Mouse (Mus musculus): ENCODE measurements around the gene Irf8. TPM values are rescaled to one million over a fixed set of nuclear protein-coding genes. Genes with fewer than 3 reads are reported as not detected.
A peak's percentile ranks its signal among the peaks of the same experiment; 100 is the strongest.

The Irf8 gene
- 2.1 and 4.5 TPM in 2 replicates for polyA plus RNA-seq (2016; fragmentation: Nextera tagmentation; extraction: Ambion mirVana)

DNA sequence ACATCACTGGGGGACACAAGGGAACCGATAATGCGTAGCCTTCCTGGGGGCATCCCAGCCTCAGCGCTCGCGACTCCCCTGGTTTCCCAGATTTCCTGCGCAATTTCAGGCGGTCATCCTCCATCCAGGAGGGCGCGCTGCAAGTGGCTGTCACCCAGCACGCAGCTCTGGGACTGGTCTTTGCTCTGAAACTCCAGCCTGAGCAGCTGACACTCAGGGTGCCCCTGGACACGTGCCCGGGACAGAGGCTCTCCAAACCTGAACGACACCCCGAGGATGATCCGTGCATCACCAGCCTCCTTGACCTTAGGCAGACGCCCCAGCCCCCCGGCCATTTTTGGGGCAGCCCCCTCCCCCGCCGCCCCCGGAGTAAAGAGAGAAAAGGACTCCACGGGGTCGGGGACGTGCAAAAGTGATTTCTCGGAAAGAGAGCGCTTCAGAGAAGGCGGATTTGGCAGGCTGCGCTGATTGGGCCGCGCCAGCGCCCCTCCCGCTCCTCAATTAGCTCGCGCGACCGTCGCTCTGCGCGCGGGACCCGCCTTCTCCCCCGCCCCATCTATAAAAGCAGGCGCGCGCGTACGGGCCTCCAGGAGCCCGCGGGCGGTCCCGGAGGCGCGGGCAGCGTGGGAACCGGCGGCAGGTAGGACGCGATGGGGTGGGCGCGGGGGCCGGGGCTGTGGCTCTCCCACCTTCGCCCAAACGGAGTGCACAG is at the start of gene Irf8:
Gene Irf8 (plus strand): TSS at position 589 of the 712 bp plus-strand sequence.
- Histone ChIP-seq H3K27me3 (ENCODE audit: insufficient read depth, poor library complexity, severe bottlenecking) (peaks cover 92% of the 10 kb centered on the region), H3K4me1 (peaks cover 21% of the 10 kb centered on the region), H3K4me3 (peak within 1 kb of the TSS; percentile 63), H3K9me3 (no peaks in the 10 kb centered on the region), H3K27ac (peak within 1 kb of the TSS; percentile 57), H3K36me3 (no peaks in the 10 kb centered on the region)
- under 1% methylated on average over 62 of the region's 62 CpGs for WGBS
- peak; percentile 90 for DNase-seq (ENCODE audit: low spot score)

DNA sequence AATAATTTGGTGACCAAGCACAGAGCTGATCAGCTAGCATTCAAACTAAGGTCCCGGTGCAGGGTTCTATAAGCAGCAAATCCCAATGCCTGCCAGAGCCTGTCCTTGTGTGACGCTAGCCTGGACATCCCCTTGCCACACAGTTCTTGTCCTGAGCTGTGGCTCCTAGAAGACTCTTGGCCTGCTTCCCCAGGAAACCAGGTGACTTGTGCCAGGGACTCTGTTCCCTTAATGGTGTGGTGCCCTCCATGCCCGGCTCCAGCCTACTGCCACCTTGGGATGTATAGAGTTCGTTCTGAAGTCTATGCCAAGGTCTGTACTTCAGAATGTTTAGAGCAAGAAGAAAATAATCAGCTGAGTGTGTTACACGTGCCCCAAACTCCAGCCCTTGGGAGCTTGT is 49.6 kb upstream of the Irf8 start:
- Histone ChIP-seq H3K27me3 (ENCODE audit: insufficient read depth, poor library complexity, severe bottlenecking) (peaks cover 67% of the 10 kb centered on the region), H3K27ac (no peak overlapping the region), H3K36me3 (no peaks in the 10 kb centered on the region), H3K4me3 (no peak overlapping the region), H3K4me1 (peaks cover 8% of the 10 kb centered on the region; the same call in 1 of the 2 replicates), H3K9me3 (no peaks in the 10 kb centered on the region)
- peak; percentile 73 for DNase-seq (ENCODE audit: low spot score)
- 84% methylated on average over 5 of the region's 5 CpGs for WGBS

GRCm38 (mm10) chr8:120687786-120688185 is 48.4 kb upstream of the Irf8 start:
- Histone ChIP-seq H3K4me3 (no peak overlapping the region), H3K9me3 (no peaks in the 10 kb centered on the region), H3K27me3 (ENCODE audit: insufficient read depth, poor library complexity, severe bottlenecking) (peaks cover 57% of the 10 kb centered on the region), H3K36me3 (no peaks in the 10 kb centered on the region), H3K4me1 (peaks cover 9% of the 10 kb centered on the region; the same call in 1 of the 2 replicates), H3K27ac (no peak overlapping the region)
- DNase-seq (ENCODE audit: low spot score) = no peak
- WGBS = 60% methylated on average over 8 of the region's 8 CpGs

GRCm38 (mm10) chr8:120688511-120688910 is 47.6 kb upstream of the Irf8 start:
- Histone ChIP-seq H3K4me3 (no peak overlapping the region), H3K36me3 (no peaks in the 10 kb centered on the region), H3K27ac (no peak overlapping the region), H3K27me3 (ENCODE audit: insufficient read depth, poor library complexity, severe bottlenecking) (peaks cover 56% of the 10 kb centered on the region), H3K9me3 (no peaks in the 10 kb centered on the region), H3K4me1 (peaks cover 12% of the 10 kb centered on the region; the same call in 1 of the 2 replicates)
- WGBS = 83% methylated on average over 7 of the region's 7 CpGs
- DNase-seq (ENCODE audit: low spot score) = no peak

DNA sequence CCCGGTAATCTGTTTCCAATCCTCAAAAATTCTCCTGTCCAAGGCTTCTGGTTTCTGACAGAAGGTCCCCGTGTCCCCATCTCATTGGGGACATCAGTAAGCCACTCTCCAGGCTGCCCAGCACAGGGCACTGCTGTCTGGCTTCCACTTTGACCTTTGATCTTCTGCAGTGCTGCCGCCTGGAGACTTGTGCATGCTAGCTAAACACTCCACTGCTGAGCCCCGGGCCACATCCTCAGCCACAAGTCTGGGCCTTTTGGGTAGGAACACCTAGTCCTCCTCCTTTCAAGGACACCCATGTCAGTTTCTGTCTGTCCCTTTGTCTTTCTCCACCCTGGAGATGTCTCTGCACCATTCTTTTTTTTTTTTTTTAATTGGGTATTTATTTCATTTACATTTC is 43.2 kb upstream of the Irf8 start:
- 49% methylated on average over 4 of the region's 4 CpGs for WGBS
- Histone ChIP-seq H3K27ac (no peak overlapping the region), H3K4me3 (no peak overlapping the region), H3K27me3 (ENCODE audit: insufficient read depth, poor library complexity, severe bottlenecking) (peaks cover 24% of the 10 kb centered on the region), H3K4me1 (peaks cover 36% of the 10 kb centered on the region), H3K9me3 (no peaks in the 10 kb centered on the region; the same call in 1 of the 2 replicates), H3K36me3 (no peaks in the 10 kb centered on the region)
- no peak for DNase-seq (ENCODE audit: low spot score)

DNA sequence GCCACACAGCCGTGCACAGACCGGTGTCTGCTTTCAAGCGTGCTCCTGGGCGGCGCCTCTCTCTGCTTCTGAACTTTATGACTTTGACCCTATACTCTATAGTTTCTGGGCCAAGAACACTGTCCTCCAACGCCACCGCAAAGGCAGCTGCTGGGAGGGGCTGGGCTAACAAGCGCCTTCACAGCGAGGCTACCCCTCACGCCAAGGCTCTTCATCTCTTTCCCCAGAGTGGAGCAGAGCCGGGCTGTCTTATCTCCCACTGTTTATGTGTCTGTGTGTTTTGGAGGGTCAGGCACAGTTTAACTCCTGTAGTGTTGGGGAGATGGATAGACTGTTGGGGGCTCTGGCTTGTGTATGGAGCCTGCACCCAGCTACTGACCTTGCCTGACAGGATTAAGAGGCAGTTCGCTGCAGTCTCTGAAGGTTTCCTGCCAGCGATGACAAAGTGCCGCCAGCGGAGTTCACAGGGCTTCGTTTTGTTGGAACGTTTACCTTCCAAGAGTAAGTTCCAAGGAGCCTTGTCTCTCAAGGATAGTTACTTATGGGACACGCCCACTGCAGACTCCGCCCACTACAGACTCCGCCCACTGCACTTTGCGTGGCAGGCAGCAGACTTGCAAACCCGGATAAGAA is 42.2 kb upstream of the Irf8 start:
- no peaks in the 10 kb centered on the region; the same call in 1 of the 2 replicates for H3K9me3 ChIP-seq
- H3K4me3 ChIP-seq = peak overlapping the region; percentile 20
- WGBS = 29% methylated on average over 22 of the region's 22 CpGs
- H3K27ac ChIP-seq = peak overlapping the region; percentile 6; the same call in 1 of the 2 replicates
- no peak for DNase-seq (ENCODE audit: low spot score)
- peaks cover 36% of the 10 kb centered on the region for H3K4me1 ChIP-seq
- no peaks in the 10 kb centered on the region for H3K36me3 ChIP-seq
- H3K27me3 ChIP-seq (ENCODE audit: insufficient read depth, poor library complexity, severe bottlenecking) = peaks cover 13% of the 10 kb centered on the region; the same call in 1 of the 2 replicates

DNA sequence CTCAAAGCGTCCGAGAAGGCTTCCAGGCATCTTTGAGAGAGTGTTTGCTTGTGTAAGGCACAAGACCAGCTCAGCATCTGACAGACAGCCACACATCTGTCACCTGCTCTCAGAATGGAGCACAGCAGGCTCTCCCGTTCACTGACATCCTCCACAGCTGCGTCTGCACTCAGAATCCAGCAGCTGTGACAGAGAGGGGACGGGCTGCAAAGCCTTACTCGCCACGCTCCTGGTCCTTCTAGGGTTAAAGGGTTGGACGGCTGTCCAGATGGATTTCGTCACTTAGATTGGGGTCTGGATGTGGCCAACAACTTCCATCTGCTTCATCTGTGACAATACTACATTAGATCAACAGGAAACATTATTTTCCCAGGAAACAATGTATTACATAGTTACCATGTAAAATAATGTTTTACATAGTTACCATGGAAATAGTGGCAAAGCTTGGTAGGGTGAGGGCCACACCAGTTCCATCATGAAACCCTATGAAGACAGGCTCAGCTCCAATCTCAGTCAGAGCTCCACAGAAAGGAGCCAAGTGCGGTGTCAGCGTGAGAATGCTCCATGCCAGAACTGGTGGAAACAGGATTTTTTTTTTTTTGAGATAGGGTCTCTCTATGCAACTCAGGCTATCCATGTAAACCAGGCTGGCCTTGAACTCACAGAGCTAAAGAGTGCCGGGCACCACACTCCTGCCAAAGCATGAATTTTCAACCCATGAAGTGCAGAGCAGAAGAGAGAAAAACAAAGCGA is 39.6 kb upstream of the Irf8 start:
- peaks cover 16% of the 10 kb centered on the region; the same call in 1 of the 2 replicates for H3K27me3 ChIP-seq (ENCODE audit: insufficient read depth, poor library complexity, severe bottlenecking)
- no peak overlapping the region for H3K27ac ChIP-seq
- no peak for DNase-seq (ENCODE audit: low spot score)
- H3K36me3 ChIP-seq = no peaks in the 10 kb centered on the region
- no peaks in the 10 kb centered on the region; the same call in 1 of the 2 replicates for H3K9me3 ChIP-seq
- H3K4me1 ChIP-seq = peaks cover 43% of the 10 kb centered on the region
- no peak overlapping the region for H3K4me3 ChIP-seq
- 43% methylated on average over 13 of the region's 13 CpGs for WGBS

- DNase-seq (ENCODE audit: low spot score) = no peak
- Histone ChIP-seq H3K27me3 (ENCODE audit: insufficient read depth, poor library complexity, severe bottlenecking) (peaks cover 24% of the 10 kb centered on the region; the same call in 1 of the 2 replicates), H3K36me3 (no peaks in the 10 kb centered on the region), H3K4me3 (no peak overlapping the region), H3K9me3 (no peaks in the 10 kb centered on the region; the same call in 1 of the 2 replicates), H3K4me1 (peaks cover 43% of the 10 kb centered on the region), H3K27ac (0 out of 2 replicates have a peak overlapping the region, but pooled peaks have one; percentile 18)
- 67% methylated on average over 17 of the region's 17 CpGs for WGBS
These were observed 38.8 kb upstream of the Irf8 start for GRCm38 (mm10) chr8:120697154-120697978.

GRCm38 (mm10) chr8:120697979-120698272 is 38.2 kb upstream of the Irf8 start:
- no peaks in the 10 kb centered on the region; the same call in 1 of the 2 replicates for H3K9me3 ChIP-seq
- H3K27me3 ChIP-seq (ENCODE audit: insufficient read depth, poor library complexity, severe bottlenecking) = peaks cover 25% of the 10 kb centered on the region; the same call in 1 of the 2 replicates
- DNase-seq (ENCODE audit: low spot score) = no peak
- no peaks in the 10 kb centered on the region for H3K36me3 ChIP-seq
- H3K4me1 ChIP-seq = peaks cover 40% of the 10 kb centered on the region
- no peak overlapping the region for H3K27ac ChIP-seq
- no peak overlapping the region for H3K4me3 ChIP-seq

DNA sequence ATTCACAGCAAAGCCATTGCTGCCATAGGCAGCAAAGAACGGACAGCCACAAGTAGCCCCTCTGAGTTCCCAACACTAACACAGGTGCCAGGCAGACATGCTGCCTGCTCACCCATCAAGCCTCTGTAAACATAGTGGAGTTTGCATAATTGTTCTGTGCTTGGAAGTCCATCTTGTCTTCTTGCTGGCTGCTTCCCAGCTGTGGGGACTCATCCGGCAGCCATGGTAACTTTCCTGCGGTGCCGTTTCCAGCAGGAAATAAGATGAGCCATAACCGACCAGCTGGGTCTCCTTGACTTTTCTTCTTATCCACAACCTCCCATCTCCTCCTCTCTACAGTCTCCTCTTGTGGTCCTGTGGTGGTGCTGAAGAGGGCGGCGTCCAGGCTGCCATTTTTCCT is 37.7 kb upstream of the Irf8 start:
- DNase-seq (ENCODE audit: low spot score) = no peak
- no peak overlapping the region for H3K4me3 ChIP-seq
- no peak overlapping the region for H3K27ac ChIP-seq
- peaks cover 25% of the 10 kb centered on the region; the same call in 1 of the 2 replicates for H3K27me3 ChIP-seq (ENCODE audit: insufficient read depth, poor library complexity, severe bottlenecking)
- H3K36me3 ChIP-seq = no peaks in the 10 kb centered on the region
- no peaks in the 10 kb centered on the region; the same call in 1 of the 2 replicates for H3K9me3 ChIP-seq
- WGBS = 86% methylated on average over 7 of the region's 7 CpGs
- H3K4me1 ChIP-seq = peaks cover 39% of the 10 kb centered on the region

GRCm38 (mm10) chr8:120699079-120699478 is 37.1 kb upstream of the Irf8 start:
- Histone ChIP-seq H3K4me3 (no peak overlapping the region), H3K27ac (no peak overlapping the region), H3K36me3 (no peaks in the 10 kb centered on the region), H3K27me3 (ENCODE audit: insufficient read depth, poor library complexity, severe bottlenecking) (peaks cover 31% of the 10 kb centered on the region; the same call in 1 of the 2 replicates), H3K4me1 (peaks cover 34% of the 10 kb centered on the region), H3K9me3 (no peaks in the 10 kb centered on the region; the same call in 1 of the 2 replicates)
- 74% methylated on average over 6 of the region's 6 CpGs for WGBS
- no peak for DNase-seq (ENCODE audit: low spot score)

GRCm38 (mm10) chr8:120699565-120699964 is 36.6 kb upstream of the Irf8 start:
- Histone ChIP-seq H3K4me3 (no peak overlapping the region), H3K4me1 (peaks cover 29% of the 10 kb centered on the region), H3K9me3 (no peaks in the 10 kb centered on the region; the same call in 1 of the 2 replicates), H3K27ac (0 out of 2 replicates have a peak overlapping the region, but pooled peaks have one; percentile 56), H3K36me3 (no peaks in the 10 kb centered on the region), H3K27me3 (ENCODE audit: insufficient read depth, poor library complexity, severe bottlenecking) (peaks cover 33% of the 10 kb centered on the region; the same call in 1 of the 2 replicates)
- no peak for DNase-seq (ENCODE audit: low spot score)
- WGBS = 48% methylated on average over 2 of the region's 2 CpGs
